Mouse (Mus musculus) ES-E14 (cell line): ENCODE data around the gene Tspan3.

Experiments used
- CHD2 ChIP-seq: IDR thresholded peaks from 2 replicates; pipeline ENCODE4 v1.6.1; 2014; ENCODE audit warnings: mild to moderate bottlenecking, low read depth, low read length, inconsistent platforms
- MAFK ChIP-seq: IDR thresholded peaks from 2 replicates; pipeline ENCODE4 v1.6.1; 2014; ENCODE audit warnings: mild to moderate bottlenecking, low read depth, low read length, inconsistent platforms; ENCODE audit not compliant: insufficient read depth
- ZC3H11A ChIP-seq: IDR thresholded peaks from 2 replicates; pipeline ENCODE4 v1.6.1; 2012; ENCODE audit warnings: low read depth, mild to moderate bottlenecking, inconsistent platforms, low read length, borderline replicate concordance
- ZNF384 ChIP-seq: IDR thresholded peaks from 2 replicates; pipeline ENCODE4 v1.6.1; 2012; ENCODE audit warnings: low read depth, low read length, inconsistent platforms

DNA sequence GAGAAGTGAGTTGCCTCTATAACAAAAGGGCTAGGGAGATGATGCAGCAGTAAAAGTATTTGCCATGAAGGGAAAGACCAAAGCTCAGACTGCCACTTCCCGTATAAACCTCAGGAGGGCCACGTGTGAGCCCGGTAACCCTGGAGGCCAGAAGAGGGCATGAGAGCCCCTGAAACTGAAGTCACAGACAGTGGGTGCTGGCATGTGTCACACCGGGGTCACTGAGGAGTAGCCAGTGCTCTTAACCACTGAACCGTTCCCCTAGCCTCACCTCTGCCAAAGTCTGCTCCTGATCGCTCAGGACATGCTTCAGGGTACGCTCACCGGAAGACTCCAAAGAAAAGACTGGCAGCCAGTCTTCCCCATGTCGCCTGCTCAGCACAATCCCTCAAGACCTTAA is 23.5 kb downstream of the Tspan3 start:
- no peak for TF ChIP-seq ZC3H11A
- TF ChIP-seq MAFK, result no peak
- TF ChIP-seq ZNF384, result no peak
- TF ChIP-seq CHD2, result no peak
